Mouse (Mus musculus) testis, adult 2 months (tissue): ENCODE measurements around the gene Gfi1b.

ENCODE experiments used
- CTCF ChIP-seq: fragments of 200-500 bp; IDR thresholded peaks from 2 replicates; pipeline ENCODE4 v1.5.1; 2012; ENCODE audit warnings: low read depth, mild to moderate bottlenecking, inconsistent platforms, low read length, moderate library complexity; ENCODE audit not compliant: control insufficient read depth, insufficient read depth, insufficient replicate concordance
- POLR2A ChIP-seq: fragments of 200-500 bp; IDR thresholded peaks from 2 replicates; pipeline ENCODE4 v1.6.1; 2012; ENCODE audit warnings: low read depth, mild to moderate bottlenecking, inconsistent platforms, low read length, moderate library complexity; ENCODE audit not compliant: control insufficient read depth

- no peak for TF ChIP-seq POLR2A
- TF ChIP-seq CTCF, result no peak
These were observed 10.4 kb downstream of the Gfi1b start for GRCm38 (mm10) chr2:28611407-28611787.
